Mouse (Mus musculus) C2C12 (cell line): ENCODE results near the gene Ms4a7. TPM values are rescaled to one million over a fixed set of nuclear protein-coding genes. Genes with fewer than 3 reads are reported as not detected.

ENCODE experiments used
- H3K27me3 ChIP-seq: one replicate; pipeline ENCODE4 v1.6.1; 2011; ENCODE audit not compliant: control insufficient read depth, insufficient read depth, insufficient read length
- H3K36me3 ChIP-seq: one replicate; pipeline ENCODE4 v1.6.1; 2011; ENCODE audit not compliant: control insufficient read depth, insufficient read depth
- H3K4me3 ChIP-seq: one replicate; pipeline ENCODE4 v1.5.1; 2011; ENCODE audit warnings: mild to moderate bottlenecking, control low read depth; ENCODE audit not compliant: poor library complexity, insufficient read depth, severe bottlenecking
- H3K79me2 ChIP-seq: one replicate; pipeline ENCODE4 v1.6.1; 2011; ENCODE audit not compliant: control insufficient read depth, insufficient read depth
- H3K79me3 ChIP-seq: one replicate; pipeline ENCODE4 v1.6.1; 2011; ENCODE audit warnings: low read depth, control low read depth
- H3ac ChIP-seq: one replicate; pipeline ENCODE3; 2011; ENCODE audit warnings: low read depth; ENCODE audit not compliant: control insufficient read depth, insufficient read length
- CEBPB ChIP-seq: IDR thresholded peaks from one replicate; pipeline ENCODE4 v1.6.1; 2011; ENCODE audit warnings: low read depth, mild to moderate bottlenecking, control low read depth, moderate library complexity
- CTCF ChIP-seq: IDR thresholded peaks from one replicate; pipeline ENCODE4 v1.5.1; 2011; ENCODE audit not compliant: control insufficient read depth, insufficient read depth, insufficient read length
- FOSL1 ChIP-seq: IDR thresholded peaks from one replicate; pipeline ENCODE4 v1.8.0; 2011; ENCODE audit warnings: mild to moderate bottlenecking, low read length; ENCODE audit not compliant: poor library complexity, insufficient read depth, severe bottlenecking
- MAX ChIP-seq: IDR thresholded peaks from one replicate; pipeline ENCODE4 v1.6.1; 2011; ENCODE audit warnings: mild to moderate bottlenecking, control low read depth
- MYOD1 ChIP-seq: IDR thresholded peaks from one replicate; pipeline ENCODE4 v1.6.1; 2011; ENCODE audit warnings: low read depth; ENCODE audit not compliant: control insufficient read depth, insufficient read length
- MYOG ChIP-seq: IDR thresholded peaks from one replicate; pipeline ENCODE4 v1.6.1; 2011; ENCODE audit not compliant: control insufficient read depth, insufficient read length; ENCODE audit errors: extremely low read depth
- USF1 ChIP-seq: IDR thresholded peaks from one replicate; pipeline ENCODE4 v1.6.1; 2011; ENCODE audit warnings: low read depth, mild to moderate bottlenecking, control low read depth, moderate library complexity
- long read RNA-seq, 2 experiments: library from polyadenylated mRNA; unstranded; transcript quantifications; one replicate each; pipeline ENCODE4 v2.0.0; 2019 to 2020
- polyA plus RNA-seq: library from polyadenylated mRNA; unstranded; fragments of >200 nt; fragmentation: generic; extraction: Trizol; gene quantifications from one replicate; pipeline ENCODE4 v1.2.1, GENCODE M21; 2012; ENCODE audit warnings: missing spikeins

Gene Ms4a7
- not detected for polyA plus RNA-seq
- long read RNA-seq, experiment 1: 0 reads
- long read RNA-seq, experiment 2: 0 reads

DNA sequence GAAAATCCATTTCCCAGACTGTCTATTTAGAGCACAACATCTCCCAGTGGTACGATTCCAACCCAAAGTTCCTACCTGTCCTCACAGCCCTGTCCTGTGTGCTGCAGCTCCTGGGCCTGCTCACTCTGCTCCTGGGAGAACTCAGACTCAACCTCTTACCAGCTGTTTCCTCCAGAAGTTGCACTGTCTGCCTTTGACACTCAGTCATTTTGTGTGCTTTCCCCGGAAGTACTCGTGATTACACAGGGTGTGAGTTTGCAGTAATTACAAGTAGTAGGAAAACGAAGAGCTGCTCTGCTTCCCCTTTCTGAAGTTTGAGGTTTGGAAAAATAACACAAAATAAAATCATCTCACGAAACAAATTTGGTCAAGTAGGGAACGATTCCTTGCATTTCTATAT is at the start of gene Ms4a7:
TSS of gene Ms4a7 (minus strand) at position 215 of the 400 bp plus-strand sequence.
- H3K4me3 ChIP-seq: no peak within 1 kb of the TSS
- H3K79me3 ChIP-seq: no peaks in the 10 kb centered on the region
- no peaks in the 10 kb centered on the region for H3K79me2 ChIP-seq
- no peak within 1 kb of the TSS for H3ac ChIP-seq
- H3K36me3 ChIP-seq: no peaks in the 10 kb centered on the region
- TF ChIP-seq MYOG (no peak), CTCF (no peak), FOSL1 (no peak), MAX (no peak), MYOD1 (no peak), USF1 (no peak), CEBPB (no peak)
- H3K27me3 ChIP-seq: no peaks in the 10 kb centered on the region

DNA sequence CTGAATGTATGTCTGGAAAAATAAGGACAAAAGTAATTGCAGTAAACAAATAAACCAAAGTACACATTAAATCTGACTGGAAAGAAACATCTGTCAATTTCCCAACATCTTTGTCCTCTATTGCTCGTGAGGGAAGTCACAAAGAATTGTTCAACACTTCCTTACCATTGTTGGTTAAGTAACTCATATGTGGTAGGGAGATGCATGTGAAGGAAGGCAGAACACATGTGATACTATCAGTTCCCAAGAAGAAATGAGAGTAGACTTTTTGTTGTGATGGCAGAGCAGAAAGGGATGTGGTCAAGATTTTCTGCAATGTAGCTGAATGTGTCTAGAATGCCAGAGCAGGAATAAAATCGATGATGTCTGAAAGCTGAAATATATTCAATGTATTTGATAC is 40.5 kb upstream of the Ms4a7 start:
- Histone ChIP-seq H3K36me3 (no peaks in the 10 kb centered on the region), H3K79me3 (no peaks in the 10 kb centered on the region), H3K79me2 (no peaks in the 10 kb centered on the region), H3K27me3 (no peaks in the 10 kb centered on the region), H3K4me3 (no peak overlapping the region), H3ac (no peak overlapping the region)
- TF ChIP-seq MYOG: no peak
- TF ChIP-seq MYOD1: no peak
- TF ChIP-seq CEBPB: no peak
- no peak for TF ChIP-seq USF1
- TF ChIP-seq FOSL1: no peak
- no peak for TF ChIP-seq MAX
- no peak for TF ChIP-seq CTCF

GRCm38 (mm10) chr19:11375273-11375672 is 39.3 kb upstream of the Ms4a7 start, which contains the start of gene Ms4a4a:
Ms4a4a (plus strand) TSS chr19:11375523.
- H3K79me2 ChIP-seq: no peaks in the 10 kb centered on the region
- H3K27me3 ChIP-seq: no peaks in the 10 kb centered on the region

DNA sequence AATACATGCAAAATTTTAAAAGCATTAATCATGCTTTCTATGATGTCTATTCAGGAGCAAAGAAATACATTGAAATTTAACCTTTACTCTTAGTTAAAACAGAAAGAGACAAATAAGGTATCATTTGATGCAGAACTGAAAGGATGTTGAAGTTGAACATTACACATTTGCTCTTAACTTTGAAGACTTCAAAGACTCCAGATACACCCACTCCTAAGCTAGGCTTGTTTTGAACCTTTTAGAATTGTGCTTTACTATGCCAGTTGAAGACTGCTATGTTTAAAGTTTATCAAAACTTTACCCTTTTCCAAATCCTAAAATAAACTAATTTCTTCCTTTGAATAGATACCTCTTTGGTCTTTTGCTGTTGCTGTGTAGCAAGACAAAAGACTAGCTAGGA is 35.2 kb upstream of the Ms4a7 start:
- no peaks in the 10 kb centered on the region for H3K27me3 ChIP-seq
- no peaks in the 10 kb centered on the region for H3K36me3 ChIP-seq
- H3K4me3 ChIP-seq: no peak overlapping the region
- TF ChIP-seq MAX (no peak), MYOG (no peak), USF1 (no peak), CEBPB (no peak)
- no peaks in the 10 kb centered on the region for H3K79me3 ChIP-seq
- H3ac ChIP-seq: no peak overlapping the region
- no peaks in the 10 kb centered on the region for H3K79me2 ChIP-seq

More at GRCm38 (mm10) chr19:11375273-11375672, 39.3 kb upstream of the Ms4a7 start, which contains the start of gene Ms4a4a:
- Histone ChIP-seq H3ac (no peak within 1 kb of the TSS), H3K36me3 (no peaks in the 10 kb centered on the region), H3K79me3 (no peaks in the 10 kb centered on the region), H3K4me3 (no peak within 1 kb of the TSS)
- TF ChIP-seq FOSL1 (no peak), USF1 (no peak), CTCF (no peak), MYOD1 (no peak), MAX (no peak), MYOG (no peak), CEBPB (no peak)

- Histone ChIP-seq H3K36me3 (no peaks in the 10 kb centered on the region), H3K4me3 (no peak overlapping the region), H3ac (no peak overlapping the region), H3K27me3 (no peaks in the 10 kb centered on the region), H3K79me3 (no peaks in the 10 kb centered on the region), H3K79me2 (no peaks in the 10 kb centered on the region)
- no peak for TF ChIP-seq FOSL1
- no peak for TF ChIP-seq CTCF
- no peak for TF ChIP-seq CEBPB
- no peak for TF ChIP-seq MAX
- TF ChIP-seq MYOD1: no peak
- no peak for TF ChIP-seq MYOG
- no peak for TF ChIP-seq USF1
Observed at GRCm38 (mm10) chr19:11368310-11368709, 32.4 kb upstream of the Ms4a7 start.

DNA sequence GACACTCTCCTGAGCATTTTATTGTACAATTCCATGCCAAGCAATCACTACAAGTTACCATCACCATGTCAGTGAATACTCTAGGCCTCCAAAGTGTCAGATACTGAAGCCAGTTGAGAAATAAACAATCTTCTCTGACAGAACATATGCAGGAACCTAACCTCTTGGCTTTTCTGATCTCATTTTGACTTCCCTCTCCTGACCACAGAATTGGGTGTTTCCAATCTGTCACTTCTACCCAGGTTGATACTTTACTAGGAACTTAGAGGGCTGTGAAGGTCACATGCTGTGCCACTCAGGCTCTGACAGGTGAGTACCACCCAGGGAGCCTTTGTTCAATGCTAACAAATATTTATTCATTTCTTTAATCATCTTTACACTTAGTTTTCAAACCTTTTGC is 26.1 kb upstream of the Ms4a7 start:
- Histone ChIP-seq H3K4me3 (no peak overlapping the region), H3ac (no peak overlapping the region), H3K79me3 (no peaks in the 10 kb centered on the region), H3K79me2 (no peaks in the 10 kb centered on the region), H3K36me3 (no peaks in the 10 kb centered on the region), H3K27me3 (no peaks in the 10 kb centered on the region)
- no peak for TF ChIP-seq CTCF
- TF ChIP-seq USF1: no peak
- TF ChIP-seq MYOG: no peak
- no peak for TF ChIP-seq CEBPB
- no peak for TF ChIP-seq MYOD1
- TF ChIP-seq FOSL1: no peak
- TF ChIP-seq MAX: no peak
